Mouse (Mus musculus) forelimb bud, embryonic 11.5 days (tissue): ENCODE results near the gene Nucb1.
"Not testable (repeated sequence)": the region's sequence is repeated elsewhere in the genome, so short reads cannot be mapped to it uniquely, and the experiment has no call there.

Experiments used
- DNase-seq: peaks from one replicate; pipeline ENCODE4 v3.0.0-alpha.2; 2012; ENCODE audit warnings: low read depth, low spot score

Nucb1 gene

DNA sequence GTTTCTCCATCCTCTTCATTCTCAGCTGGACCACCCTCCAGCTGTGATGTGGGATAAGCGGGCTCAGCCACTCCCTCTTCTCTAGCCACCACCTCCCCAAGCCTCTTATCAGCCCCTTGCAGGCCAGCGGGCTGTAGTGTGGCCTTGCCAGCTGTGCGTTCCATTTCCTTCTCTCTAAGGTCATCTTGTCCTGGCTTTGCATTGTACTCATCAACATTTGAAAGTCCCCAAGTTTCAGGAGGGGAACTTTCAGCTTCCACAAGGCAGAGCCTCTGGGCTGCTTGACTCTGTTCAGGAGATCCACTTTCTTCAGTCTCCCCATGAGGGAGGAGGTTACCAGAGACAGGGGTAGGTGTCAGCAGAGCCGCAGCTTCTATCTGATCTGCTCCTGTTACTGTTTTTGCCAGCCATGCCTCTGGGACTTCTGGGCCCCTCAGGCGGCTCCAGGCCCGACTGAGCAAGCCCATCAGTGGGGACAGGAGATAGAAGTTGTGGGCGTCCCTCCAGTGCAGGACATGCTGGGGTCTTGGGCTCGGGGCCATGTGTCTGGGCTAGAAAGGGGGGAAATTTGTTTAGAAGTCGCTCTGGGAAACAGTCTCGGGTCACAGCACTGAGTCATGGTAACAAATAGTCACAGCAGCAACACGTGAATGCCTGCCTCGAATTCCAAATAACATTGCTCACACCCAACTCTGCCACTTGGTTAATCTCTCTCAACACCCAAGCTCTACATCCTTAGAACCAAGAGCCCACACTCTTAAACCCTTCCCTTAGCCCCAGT is 14.8 kb upstream of the Nucb1 start:
- DNase-seq: no peak

DNA sequence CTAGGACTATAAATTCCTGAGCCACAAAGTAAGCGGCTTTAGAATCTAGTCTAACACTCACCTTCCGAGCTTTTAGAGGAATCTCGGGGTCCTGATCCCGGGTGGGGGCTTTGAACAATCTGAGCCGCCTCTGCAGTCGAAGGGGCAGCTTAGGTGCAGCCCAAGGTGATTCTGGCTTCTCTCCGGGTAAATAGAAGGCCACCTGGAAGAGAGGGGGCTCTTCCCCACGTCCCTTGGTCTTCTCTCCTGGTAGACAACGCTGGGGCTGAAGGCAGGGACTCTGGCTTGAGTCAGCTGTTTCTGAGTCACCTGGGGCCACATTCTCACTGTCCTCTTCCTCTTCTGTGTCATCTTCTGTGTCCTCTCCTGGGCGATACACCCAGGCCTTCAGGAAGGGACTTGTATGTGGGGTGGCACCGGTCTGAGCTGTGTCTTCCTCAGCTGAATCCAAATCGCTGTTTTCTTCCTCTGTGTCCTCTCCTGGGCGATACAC is 13.5 kb upstream of the Nucb1 start:
- DNase-seq: no peak

DNA sequence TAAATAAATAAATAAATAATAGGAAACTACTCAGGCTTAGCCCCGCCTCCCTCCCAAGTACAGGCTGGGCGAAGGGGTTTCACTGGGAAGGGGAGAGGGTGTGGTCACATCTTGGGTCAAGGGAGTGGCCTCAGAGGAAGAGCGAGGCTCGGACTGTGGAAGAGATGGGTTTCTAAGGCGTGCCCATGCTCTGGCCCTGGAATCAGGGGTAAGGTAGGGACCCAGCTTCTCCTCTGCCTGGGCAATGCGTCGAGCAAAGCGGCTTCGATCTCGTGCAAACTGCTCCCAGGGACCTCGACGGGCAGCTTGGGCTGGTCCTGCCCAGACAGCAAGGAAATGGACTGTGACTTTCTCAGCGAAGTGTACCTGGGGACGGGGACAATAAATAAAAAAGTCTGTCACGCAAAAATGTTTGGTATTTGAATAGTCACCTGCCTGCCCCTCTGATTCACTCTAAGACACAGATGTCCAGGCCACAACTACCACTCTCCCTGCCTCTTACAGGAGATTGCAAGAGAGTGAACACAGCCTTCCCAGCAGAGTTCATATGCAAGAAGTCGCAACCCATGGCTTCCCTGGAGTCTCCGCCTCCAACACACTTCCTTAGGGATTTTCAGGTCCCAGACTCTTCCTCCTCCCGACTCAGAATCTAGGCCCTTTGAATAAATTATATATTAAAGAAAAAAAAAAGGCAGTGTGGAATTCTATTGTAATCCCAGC is 12.9 kb upstream of the Nucb1 start:
- no peak for DNase-seq

DNA sequence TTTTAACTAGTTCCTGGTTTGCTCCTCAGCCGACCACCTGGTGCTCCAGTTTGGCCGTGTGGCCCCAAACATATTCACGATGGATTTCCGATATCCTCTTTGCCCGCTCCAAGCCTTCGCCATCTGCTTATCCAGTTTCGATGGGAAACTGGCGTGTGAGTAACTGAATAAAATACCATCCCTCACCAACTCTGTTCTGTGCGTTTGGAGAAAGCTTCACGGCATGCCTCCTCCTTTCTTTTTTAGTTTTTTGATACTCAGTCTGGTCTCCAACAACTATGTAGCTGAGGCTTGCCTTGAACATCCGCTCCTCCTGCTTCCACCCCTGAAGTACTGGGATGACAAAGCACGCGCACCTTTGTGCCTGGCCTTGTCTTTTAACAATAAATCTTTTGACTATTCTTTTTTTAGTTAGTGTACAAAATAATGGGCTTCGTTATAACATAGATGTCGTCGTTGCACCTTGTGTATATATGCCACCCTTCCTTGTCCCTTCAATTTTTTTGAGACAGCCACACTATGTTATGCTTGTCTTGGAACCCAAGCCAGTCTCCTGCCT is 12.1 kb upstream of the Nucb1 start:
- no peak for DNase-seq

DNA sequence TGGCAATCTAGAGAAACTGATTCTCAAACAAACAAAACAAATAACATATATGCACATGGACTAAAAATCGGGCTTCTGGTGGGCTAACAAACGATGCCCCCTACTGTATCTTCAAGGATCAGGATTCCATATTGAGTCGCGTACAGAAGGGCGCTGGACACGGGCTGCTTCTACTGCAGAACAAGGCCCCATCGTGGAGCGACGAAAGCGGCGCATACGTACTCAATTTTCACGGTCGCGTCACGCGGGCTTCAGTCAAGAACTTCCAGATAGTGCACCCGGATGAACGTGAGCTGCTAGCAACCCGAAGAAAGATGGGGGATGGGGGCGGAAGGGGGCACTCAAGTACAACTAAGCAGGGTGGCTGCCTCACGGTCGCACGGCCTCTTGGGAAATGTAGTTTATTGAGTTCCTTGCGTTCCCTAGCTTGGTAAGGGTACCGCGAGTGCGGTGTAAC is 11.6 kb upstream of the Nucb1 start:
- peak; percentile 89 for DNase-seq

DNA sequence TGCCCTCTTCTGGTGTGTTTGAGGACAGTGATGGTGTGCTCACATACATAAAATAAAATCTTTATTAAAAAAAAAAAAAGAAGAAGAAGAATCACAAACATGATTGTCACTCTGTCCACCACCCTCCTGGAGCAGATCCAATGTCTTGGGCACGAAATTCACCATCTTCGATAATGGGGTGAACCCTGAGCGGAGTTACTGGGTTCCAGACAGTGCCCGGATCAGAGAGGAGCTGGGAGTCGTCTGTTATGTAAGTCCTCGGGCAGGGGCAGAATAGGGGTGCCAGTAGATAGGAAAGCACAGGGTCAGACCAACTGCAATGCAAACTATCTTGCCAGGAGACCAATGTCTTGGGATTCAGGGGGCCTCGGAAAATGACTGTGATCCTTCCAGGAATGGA is 10.4 kb upstream of the Nucb1 start:
- no peak for DNase-seq

DNA sequence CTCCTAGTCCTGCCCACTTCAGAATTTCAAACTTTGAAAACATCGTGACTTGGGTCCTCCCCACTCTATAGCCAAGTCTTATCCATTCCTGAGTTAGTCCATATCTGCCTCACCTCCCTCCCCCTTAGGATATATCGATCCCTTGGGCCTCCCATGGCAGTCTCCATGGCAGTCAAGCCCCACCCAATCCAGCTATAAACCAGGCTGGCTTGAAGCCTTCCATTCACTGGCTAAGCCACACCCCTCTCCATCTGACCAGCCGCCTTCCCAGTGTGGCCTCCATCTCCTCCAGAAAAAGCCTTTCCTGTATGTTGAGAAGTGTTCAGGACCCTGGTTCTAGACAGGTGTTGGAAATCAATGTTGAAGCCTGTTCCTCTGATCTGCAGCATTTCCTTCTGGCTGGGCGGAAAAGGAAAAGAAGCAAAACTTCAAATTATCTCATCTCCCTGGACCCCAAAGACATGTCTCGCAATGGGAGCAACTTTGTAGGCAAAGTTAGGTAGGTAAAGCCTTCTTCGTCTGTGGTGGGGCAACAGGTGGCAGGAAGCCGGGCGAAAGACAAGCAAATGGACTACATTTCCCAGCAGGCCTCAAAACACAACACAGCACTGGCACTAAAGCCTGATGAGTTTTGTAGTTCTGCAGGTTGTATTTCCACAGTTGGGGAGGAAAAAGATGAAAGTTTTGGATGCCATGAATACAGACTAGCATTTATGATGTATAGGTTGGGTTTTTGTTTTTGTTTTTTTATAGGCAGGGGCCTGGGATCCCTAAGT is 9.3 kb upstream of the Nucb1 start:
- no peak for DNase-seq

DNA sequence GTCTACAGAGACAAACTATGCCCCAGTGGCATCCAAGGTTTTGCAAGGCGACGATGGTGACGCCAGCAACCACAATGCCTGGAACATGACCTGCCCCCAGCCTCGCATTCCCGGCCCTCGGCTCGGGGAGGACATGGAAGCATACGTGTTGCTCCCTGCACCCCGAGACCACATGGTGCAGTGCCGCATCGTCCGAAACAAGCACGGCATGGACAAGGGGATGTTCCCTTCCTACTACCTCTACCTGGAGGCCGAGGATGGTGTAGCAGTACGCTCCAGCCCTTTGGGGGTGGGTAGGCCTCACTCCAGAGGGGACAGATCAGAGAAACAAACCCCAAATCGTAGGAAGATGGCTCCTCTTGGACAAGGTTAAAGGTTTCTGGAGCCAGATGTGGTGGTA is 8.4 kb upstream of the Nucb1 start:
- no peak for DNase-seq

DNA sequence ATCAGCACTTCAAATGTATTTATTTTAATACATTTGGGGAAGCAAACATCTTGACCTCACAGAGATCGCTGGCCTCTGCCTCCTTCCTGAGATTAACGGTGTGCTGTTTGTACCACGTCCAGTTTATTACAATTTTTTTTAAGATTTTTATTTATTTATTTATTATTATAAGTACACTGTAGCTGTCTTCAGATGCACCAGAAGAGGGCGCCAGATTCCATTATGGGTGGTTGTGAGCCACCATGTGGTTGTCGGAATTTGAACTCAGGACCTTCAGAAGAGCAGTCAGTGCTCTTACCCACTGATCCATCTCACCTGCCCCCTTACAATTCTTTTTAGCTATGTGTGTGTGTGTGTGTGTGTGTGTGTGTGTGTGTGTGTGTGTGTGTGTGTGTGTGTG is 6.6 kb upstream of the Nucb1 start:
- DNase-seq: not testable (repeated sequence)

DNA sequence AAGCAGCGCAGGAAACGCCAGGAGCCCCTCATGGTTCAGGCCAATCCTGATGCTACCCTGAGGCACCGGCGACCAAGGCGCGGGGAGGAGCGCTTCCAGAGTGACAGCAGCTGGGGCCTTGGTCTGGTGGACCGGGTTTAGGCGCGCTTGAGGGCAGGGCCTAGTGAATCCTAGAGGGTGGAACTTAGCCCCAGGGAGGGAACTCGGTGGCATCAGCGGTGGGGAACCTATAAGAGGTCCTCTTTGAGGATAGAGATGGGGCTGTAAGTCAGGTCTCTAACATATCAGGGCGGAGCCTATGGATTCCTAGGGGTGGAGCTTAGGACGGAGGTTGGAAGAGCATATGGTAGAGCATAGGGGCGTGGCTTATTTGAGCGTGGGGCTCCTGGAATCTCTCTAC is 5.2 kb upstream of the Nucb1 start:
- DNase-seq: no peak

DNA sequence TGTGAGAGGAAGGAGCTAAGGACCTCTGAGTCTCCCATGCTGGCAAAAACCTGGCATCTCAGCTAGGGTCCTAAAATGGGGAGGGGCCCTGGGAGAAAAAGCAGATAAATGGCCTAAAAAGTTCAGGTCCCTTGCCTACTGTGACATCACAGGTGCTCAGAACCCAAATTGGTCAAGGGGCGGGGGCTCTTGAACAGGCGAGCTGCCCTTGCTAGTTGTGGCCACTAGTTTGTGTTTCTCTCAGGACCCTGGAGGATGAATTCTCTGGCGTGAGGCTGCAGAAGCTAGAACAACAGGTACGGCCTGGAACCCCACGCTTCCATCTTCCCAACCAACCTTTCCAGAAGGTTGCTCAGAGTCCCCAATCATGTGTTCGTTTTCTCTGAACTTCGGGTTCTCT is 4.2 kb upstream of the Nucb1 start:
- DNase-seq: no peak

DNA sequence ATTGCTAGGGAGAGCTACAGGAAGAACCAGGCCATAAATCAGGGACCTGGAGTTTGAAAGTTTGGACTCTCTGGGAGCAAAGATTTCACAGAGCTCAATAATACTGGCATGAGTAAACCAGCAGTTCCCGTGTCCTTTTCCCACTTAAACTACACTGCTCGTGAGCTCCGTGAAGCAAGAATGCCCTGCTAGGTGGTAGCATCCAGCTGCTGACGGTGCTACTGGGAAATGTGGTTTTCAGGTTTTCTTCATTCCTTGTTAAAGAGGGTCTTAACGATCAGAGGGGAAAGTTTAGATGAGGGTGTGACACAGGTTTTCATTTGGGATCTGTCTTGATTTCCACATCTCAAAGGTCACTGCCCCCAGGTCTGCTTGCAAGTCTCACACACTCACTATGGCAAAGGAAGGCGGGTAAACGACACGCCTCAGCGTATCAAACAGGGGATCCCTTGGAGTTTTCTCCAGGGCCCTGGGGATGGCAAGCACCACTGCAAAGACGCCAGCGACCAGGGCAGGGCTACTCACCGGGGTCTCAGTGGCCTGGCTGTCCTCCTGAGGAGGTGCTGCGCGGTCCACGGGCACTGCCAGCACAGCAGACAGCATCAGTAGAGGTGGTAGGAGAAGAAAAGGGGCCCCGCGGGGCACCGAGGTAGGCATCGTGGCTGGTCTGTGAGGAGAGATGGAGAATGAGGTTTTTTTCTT is 874 bp downstream of the Nucb1 start:
- no peak for DNase-seq

DNA sequence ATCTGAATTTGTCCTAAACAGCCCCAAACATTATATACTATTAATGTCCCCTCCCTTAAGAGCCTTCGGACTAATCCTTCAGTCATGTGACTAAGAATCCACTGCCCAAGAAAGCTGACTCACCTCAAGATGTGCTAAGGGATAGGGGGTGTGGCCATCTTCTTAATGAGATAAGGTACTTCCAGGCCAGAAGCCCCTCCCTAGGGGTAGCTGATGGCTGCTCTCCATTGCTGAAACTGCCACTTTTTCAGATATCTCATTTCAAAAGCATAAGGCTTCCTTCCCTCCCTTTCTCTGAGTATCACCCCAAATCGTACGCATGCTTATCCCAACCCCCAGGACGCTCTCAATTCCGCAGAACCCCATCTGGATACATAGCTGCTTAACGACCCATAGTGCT is 1.6 kb downstream of the Nucb1 start:
- no peak for DNase-seq

DNA sequence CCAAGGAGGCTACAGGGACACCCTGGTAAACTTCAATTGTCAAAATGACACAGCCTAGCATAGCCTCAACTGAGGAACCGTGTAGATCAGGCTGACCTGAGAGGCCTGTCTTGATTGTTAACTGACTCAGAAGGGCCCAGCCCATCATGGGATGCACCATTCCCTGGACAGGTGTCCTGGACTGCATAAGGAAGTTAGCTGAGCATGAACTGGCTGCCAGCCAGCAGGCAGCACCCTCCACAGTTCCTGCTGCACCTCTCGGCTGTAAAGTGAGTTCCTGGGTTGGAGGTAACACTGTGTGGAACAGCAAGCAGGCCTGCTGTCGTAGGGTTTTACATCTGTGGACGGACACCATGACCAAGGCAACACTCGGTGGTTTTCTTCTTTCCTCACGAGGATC is 2.6 kb downstream of the Nucb1 start:
- DNase-seq: no peak

DNA sequence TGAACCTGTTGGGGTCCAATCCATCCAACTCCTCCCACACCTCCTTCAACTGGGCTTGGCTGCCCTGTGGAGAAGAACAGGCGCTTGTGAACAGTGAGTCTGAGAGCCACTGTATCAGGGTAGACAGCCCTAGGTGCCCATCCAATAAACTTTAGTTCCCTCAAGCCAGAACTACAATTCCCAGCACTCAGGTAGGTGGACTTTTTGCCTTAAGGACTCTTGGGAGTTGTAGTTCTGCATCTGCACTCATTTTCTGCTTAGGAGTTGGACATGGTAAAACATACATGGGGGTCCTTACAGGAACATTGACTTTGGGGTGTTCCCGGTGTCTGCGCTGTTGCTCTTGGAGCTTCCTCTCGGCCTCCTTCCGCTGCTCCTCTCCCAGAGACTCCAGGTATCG is 11.8 kb downstream of the Nucb1 start:
- DNase-seq: no peak

DNA sequence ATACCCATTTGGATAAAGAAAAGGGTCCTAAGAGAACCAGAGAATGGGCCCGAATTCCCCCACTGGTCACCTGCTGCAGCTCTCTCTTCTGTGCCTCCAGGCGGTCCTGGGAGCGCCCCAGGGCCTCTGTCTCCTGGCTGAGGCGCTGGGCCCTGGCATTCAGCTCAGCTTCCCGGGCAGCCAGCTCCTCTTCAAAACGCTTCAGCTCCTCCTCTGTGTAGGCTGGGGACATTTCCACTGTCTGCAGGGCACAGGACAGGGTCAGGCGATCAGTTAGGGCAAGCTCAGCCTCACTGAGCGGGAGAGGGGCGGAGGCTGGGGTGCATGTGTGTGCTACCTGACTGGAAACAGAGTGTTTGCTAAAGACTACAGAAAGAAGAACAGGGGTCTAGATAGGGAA is 15.7 kb downstream of the Nucb1 start:
- no peak for DNase-seq

DNA sequence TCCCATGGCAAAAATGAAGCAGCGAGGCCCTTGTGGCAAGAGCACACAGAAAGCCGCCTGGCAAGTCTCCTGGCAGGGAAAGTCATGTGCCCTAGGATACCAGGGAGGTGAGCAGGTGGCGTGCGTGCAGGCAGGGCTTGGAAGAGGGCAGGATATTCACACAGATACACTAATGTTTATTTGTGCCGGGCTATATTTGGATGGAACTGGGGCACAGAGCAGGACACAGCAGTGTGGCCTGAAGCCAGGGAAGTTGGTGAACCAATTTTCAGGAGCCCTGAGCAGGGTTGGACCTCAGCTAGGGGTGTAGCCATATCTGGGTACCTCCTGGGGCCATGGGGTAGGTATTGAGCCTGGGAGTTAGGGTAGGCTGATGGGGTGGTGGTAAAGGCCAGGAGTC is 17.3 kb downstream of the Nucb1 start:
- no peak for DNase-seq

DNA sequence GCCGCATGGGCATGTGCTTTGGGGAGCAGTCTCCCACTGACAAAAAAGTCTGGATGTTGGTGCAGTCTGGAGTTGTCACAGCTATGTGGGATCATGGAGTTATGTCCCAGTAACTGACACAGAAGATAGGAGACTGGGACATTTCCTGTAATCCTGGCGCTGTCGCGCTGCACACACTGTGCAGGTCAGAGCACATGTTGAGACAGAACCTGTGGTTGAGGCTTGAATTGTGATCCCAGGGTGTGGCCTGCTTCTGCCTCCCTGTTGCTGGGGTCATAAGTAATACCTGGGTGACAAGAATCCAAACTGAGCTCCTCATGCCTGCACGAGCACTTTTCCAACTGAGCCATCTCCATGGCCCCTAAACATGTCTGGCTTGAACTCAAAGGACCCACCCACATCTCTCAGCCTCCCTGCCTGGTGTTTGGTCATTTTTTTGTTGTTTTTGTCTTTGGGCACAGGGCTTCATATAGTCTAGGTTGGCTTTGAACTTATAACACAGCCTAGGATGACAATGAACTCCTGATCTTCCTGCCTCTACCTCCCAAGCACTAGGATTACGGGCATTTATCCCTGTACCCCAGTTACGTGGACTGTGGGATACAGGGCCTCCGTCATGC is 17.9 kb downstream of the Nucb1 start:
- DNase-seq: no peak

DNA sequence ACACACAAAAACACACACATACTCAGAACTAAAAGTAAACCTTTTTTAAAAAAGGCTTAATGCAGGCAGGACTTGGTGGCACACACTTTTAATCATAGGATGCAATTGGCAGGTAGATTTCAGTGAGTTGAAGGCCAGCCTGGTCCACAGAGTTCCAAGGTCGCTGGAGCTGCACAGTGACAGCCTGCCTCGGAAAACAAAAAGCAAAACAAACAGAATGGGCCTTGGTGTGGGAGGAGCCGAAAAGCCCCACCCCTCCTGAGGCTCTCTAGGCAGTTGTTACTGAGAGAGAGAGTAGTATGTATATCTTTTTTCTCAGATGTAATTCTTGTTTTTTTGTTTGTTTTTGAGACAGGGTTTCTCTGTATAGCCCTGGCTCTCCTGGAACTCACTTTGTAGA is 18.9 kb downstream of the Nucb1 start:
- DNase-seq: no peak

DNA sequence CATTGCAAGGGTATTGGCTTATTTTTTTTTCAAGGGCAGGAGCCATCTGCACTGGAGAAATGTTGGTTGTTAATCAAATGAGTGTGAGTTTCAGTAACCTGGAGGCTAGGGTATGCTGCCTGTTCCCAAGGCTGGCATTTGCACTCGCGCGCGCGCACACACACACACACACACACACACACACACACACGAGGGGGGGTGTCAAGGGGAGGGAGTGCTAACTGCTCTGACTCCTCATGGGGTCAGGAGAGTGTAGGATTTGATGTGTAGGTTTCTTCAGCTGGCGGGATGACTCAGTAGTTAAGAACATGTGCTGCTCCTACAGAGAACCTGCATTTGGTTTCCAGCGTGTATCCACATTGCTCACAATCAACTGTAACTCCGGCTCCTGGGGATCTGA is 19.4 kb downstream of the Nucb1 start:
- DNase-seq: no peak

DNA sequence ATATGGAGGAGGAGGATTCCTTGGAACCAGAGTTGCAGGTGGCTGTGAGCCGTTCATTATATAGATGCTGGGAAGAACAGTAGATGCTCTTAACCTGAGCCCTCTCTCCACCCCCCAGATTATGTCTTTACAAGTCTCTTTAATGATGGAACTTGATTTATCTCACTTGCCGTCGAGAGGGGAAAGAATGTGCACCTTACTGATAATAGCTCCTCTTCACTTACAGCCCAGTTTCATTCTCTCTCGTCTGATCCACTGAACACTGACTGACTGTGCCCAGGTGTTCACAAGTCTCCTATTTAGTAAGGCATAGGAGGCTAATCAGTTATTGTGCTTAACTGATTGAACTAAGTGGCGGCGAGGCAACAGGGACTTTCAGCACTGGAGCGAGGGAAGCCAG is 20.6 kb downstream of the Nucb1 start:
- DNase-seq: no peak
